Mouse (Mus musculus): ENCODE measurements around the gene Ranbp3l. TPM values are rescaled to one million over a fixed set of nuclear protein-coding genes. Genes with fewer than 3 reads are reported as not detected.

The Ranbp3l gene
- total and polyA plus RNA-seq, 2 experiments from 2014 or later: 0.14 TPM; not detected in 1

DNA sequence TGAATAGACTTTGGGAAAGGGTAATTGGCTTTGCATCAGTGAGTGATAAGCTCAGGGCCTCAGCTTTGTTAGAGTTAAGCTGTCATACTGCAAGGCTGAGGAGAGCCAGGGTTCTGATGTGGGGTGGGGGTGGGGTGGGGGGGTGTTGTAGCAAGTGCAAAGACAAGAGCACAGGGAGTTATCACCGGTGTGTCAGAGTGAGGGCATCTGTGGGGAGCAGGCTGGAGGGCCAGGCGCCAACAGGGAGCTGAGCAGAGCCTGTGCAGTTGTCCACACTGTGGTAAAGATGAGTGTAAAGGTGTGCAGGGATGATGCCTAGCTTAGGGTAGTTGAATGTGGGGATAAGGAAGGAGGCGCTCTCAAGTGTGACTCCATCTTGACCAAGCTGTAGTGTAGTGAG is 113.5 kb downstream of the Ranbp3l start:
- 42% methylated on average over 3 of the region's 3 CpGs for WGBS
- Histone ChIP-seq H3K27ac (ENCODE audit: low read depth) (0 out of 2 replicates have a peak overlapping the region, but pooled peaks have one; percentile 49), H3K9ac (replicated peaks; ENCODE audit: low read depth, low read length) (no peak overlapping the region), H3K27me3 (ENCODE audit: control insufficient read depth, insufficient read depth, low read length) (no peaks in the 10 kb centered on the region), H3K9me3 (replicated peaks; ENCODE audit: control insufficient read depth, low read length) (no peaks in the 10 kb centered on the region), H3K4me3 (ENCODE audit: low read depth, low read length) (no peak overlapping the region), H3K4me2 (ENCODE audit: low read depth, low read length) (no peak overlapping the region), H3K4me1 (ENCODE audit: control insufficient read depth, insufficient read depth) (peaks cover 47% of the 10 kb centered on the region), H3K36me3 (replicated peaks; ENCODE audit: control insufficient read depth, insufficient read depth, low read length) (0 out of 2 replicates have a peak, but pooled peaks cover 3% of the 10 kb centered on the region)
- no peak for DNase-seq (ENCODE audit: low spot score)
- no peak for TF ChIP-seq EP300 (IDR thresholded peaks at IDR 0.05; ENCODE audit: low read depth)
- no peak for TF ChIP-seq CTCF (IDR thresholded peaks at IDR 0.05; ENCODE audit: low read depth)
- no peak for ATAC-seq (ENCODE audit: insufficient read depth, low read depth)

- Histone ChIP-seq H3K9me3 (replicated peaks; ENCODE audit: control insufficient read depth, low read length) (no peaks in the 10 kb centered on the region), H3K9ac (replicated peaks; ENCODE audit: low read depth, low read length) (no peak overlapping the region), H3K4me2 (ENCODE audit: low read depth, low read length) (no peak overlapping the region), H3K27me3 (ENCODE audit: control insufficient read depth, insufficient read depth, low read length) (no peaks in the 10 kb centered on the region), H3K4me1 (ENCODE audit: control insufficient read depth, insufficient read depth) (peaks cover 41% of the 10 kb centered on the region), H3K27ac (ENCODE audit: low read depth) (peak overlapping the region; percentile 25; the same call in 1 of the 2 replicates), H3K36me3 (replicated peaks; ENCODE audit: control insufficient read depth, insufficient read depth, low read length) (0 out of 2 replicates have a peak, but pooled peaks cover 3% of the 10 kb centered on the region), H3K4me3 (ENCODE audit: low read depth, low read length) (no peak overlapping the region)
- TF ChIP-seq CTCF (IDR thresholded peaks at IDR 0.05; ENCODE audit: low read depth) (no peak), EP300 (IDR thresholded peaks at IDR 0.05; ENCODE audit: low read depth) (no peak)
- 62% methylated on average over 9 of the region's 9 CpGs for WGBS
- DNase-seq (ENCODE audit: low spot score) (no peak), ATAC-seq (ENCODE audit: insufficient read depth, low read depth) (no peak)
These were observed 115.0 kb downstream of the Ranbp3l start for GRCm38 (mm10) chr15:9082753-9083152.

GRCm38 (mm10) chr15:9086813-9087212 is 119.1 kb downstream of the Ranbp3l start:
- Histone ChIP-seq H3K4me3 (ENCODE audit: low read depth, low read length) (no peak overlapping the region), H3K36me3 (replicated peaks; ENCODE audit: control insufficient read depth, insufficient read depth, low read length) (peaks cover 17% of the 10 kb centered on the region; the same call in 1 of the 2 replicates), H3K27ac (ENCODE audit: low read depth) (no peak overlapping the region), H3K4me1 (ENCODE audit: control insufficient read depth, insufficient read depth) (peaks cover 4% of the 10 kb centered on the region), H3K4me2 (ENCODE audit: low read depth, low read length) (no peak overlapping the region), H3K9ac (replicated peaks; ENCODE audit: low read depth, low read length) (no peak overlapping the region), H3K9me3 (replicated peaks; ENCODE audit: control insufficient read depth, low read length) (no peaks in the 10 kb centered on the region), H3K27me3 (ENCODE audit: control insufficient read depth, insufficient read depth, low read length) (no peaks in the 10 kb centered on the region)
- DNase-seq (ENCODE audit: low spot score): peak; percentile 41
- WGBS: 39% methylated on average over 11 of the region's 11 CpGs
- TF ChIP-seq EP300 (IDR thresholded peaks at IDR 0.05; ENCODE audit: low read depth) (no peak), CTCF (IDR thresholded peaks at IDR 0.05; ENCODE audit: low read depth) (no peak)
- ATAC-seq (ENCODE audit: insufficient read depth, low read depth): no peak

DNA sequence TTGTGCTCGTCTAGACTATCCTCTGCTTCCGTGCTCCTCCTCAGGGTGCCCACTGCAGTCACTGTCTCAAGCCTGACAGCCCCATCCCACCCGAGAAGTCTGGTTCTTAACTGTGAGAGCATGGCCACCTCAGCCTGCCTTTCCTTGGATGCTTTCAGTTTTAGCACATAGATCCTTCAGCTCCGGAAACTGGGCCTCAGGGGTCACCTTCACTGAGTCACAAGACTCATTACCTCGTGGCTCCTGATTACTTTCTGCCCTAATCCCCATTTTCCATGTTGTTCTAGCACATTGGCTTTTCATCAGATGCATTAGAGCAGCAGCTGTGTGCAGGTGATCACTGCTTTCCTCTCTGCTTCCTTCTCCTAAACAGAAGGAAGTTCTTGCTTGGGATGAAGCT is 119.7 kb downstream of the Ranbp3l start:
- WGBS: 67% methylated on average over 5 of the region's 5 CpGs
- no peak overlapping the region for H3K9ac ChIP-seq (replicated peaks; ENCODE audit: low read depth, low read length)
- TF ChIP-seq EP300 (IDR thresholded peaks at IDR 0.05; ENCODE audit: low read depth) (no peak), CTCF (IDR thresholded peaks at IDR 0.05; ENCODE audit: low read depth) (no peak)
- no peaks in the 10 kb centered on the region for H3K9me3 ChIP-seq (replicated peaks; ENCODE audit: control insufficient read depth, low read length)
- H3K36me3 ChIP-seq (replicated peaks; ENCODE audit: control insufficient read depth, insufficient read depth, low read length): peaks cover 17% of the 10 kb centered on the region; the same call in 1 of the 2 replicates
- no peak overlapping the region for H3K4me3 ChIP-seq (ENCODE audit: low read depth, low read length)
- peaks cover 4% of the 10 kb centered on the region; the same call in 1 of the 2 replicates for H3K4me1 ChIP-seq (ENCODE audit: control insufficient read depth, insufficient read depth)
- no peak for DNase-seq (ENCODE audit: low spot score)
- H3K27ac ChIP-seq (ENCODE audit: low read depth): no peak overlapping the region
- no peak overlapping the region for H3K4me2 ChIP-seq (ENCODE audit: low read depth, low read length)
- no peaks in the 10 kb centered on the region for H3K27me3 ChIP-seq (ENCODE audit: control insufficient read depth, insufficient read depth, low read length)
- ATAC-seq (ENCODE audit: insufficient read depth, low read depth): no peak

DNA sequence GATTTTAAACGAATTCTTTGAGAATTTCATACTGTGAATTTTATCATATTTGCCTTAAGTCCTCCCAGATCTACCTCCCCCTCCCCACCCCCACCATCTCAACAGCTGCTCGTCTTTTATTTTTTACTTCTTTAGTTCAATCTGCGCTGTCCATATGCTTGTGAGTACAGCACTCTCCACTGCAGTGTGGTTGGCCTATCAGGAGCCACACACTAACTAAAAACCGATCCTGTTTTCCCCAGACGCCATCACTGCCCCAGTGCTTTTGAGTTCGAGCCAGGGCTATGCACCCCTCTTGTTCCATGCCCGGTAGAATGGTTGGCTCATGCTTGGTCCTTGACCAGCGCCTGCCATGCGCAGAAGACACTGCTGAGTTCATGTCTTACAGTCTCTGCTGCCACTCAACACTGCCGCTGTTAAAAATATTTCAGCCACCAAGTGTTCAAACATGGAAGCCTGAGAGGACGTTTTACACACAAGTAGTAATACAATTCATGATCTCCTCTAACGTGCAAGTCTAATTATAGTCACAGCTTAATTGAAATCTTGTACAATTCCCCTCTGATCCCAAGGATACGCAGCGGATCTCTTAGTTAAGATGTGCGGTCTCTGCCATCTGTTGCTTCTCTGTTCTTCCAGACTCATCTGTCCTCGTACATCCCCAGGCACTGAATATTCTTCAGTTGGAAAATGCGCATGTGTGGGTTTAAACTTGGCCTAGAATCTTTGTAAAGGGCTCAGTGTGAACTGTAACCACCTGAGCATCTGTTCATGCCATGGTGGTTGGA is 120.3 kb downstream of the Ranbp3l start:
- TF ChIP-seq EP300 (IDR thresholded peaks at IDR 0.05; ENCODE audit: low read depth) (no peak), CTCF (IDR thresholded peaks at IDR 0.05; ENCODE audit: low read depth) (no peak)
- H3K4me2 ChIP-seq (ENCODE audit: low read depth, low read length): no peak overlapping the region
- WGBS: 79% methylated on average over 17 of the region's 17 CpGs
- DNase-seq (ENCODE audit: low spot score) (no peak), ATAC-seq (ENCODE audit: insufficient read depth, low read depth) (no peak)
- H3K4me1 ChIP-seq (ENCODE audit: control insufficient read depth, insufficient read depth): peaks cover 4% of the 10 kb centered on the region; the same call in 1 of the 2 replicates
- H3K9me3 ChIP-seq (replicated peaks; ENCODE audit: control insufficient read depth, low read length): no peaks in the 10 kb centered on the region
- H3K9ac ChIP-seq (replicated peaks; ENCODE audit: low read depth, low read length): no peak overlapping the region
- H3K36me3 ChIP-seq (replicated peaks; ENCODE audit: control insufficient read depth, insufficient read depth, low read length): peaks cover 23% of the 10 kb centered on the region; the same call in 1 of the 2 replicates
- no peaks in the 10 kb centered on the region for H3K27me3 ChIP-seq (ENCODE audit: control insufficient read depth, insufficient read depth, low read length)
- H3K4me3 ChIP-seq (ENCODE audit: low read depth, low read length): no peak overlapping the region
- H3K27ac ChIP-seq (ENCODE audit: low read depth): no peak overlapping the region; the same call in 1 of the 2 replicates

Data from heart, postnatal 0 days (tissue).